In the genomic region with DNA sequence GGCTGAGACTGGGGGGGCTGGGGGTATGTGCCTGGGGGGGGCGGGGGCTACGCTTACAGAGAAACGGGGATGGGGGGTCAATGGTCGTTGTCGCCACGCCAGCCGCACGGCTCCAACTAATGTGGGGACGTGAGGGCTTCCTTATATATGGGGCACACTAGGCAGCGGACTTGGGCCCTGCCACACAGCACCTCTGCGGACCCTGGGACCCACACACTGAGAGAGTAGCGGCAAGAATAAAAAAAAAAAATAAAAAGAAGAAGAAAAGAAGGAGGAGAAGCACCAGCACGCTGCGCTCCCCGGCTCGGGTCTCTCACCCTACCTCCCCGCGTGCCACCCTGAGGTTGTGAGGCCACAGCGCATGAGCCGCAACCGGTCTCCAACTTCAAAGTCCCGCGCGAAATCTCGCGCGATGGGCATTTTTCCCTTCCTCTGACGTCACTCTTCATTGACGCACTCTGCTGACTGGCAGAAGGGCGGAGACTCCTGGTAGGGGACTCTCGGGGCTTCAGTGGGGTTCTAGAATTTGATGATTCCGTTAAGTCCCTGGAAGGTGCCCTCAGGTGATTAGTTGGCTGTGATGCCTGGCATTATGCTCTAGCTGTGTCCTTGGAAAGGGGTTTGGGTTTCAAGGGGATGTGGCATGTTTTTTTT, we compare ENCODE assay signal across 8 mouse cellular contexts. TPM values are rescaled to one million over a fixed set of nuclear protein-coding genes. Genes with fewer than 3 reads are reported as not detected.
A peak's percentile ranks its signal among the peaks of the same experiment; 100 is the strongest.
DNase-seq lines count a peak whose midpoint lies in the region; ATAC-seq lines count a peak whose summit lies in the region.

No protein-coding gene starts in this region.

- peak overlapping the region; percentile 46 for H3K4me3 ChIP-seq in intestine, embryonic 14.5 days (ENCODE audit: low read depth, low read length)

- H3K36me3 ChIP-seq in intestine, embryonic 14.5 days (ENCODE audit: control insufficient read depth, insufficient read depth, low read length) = no peaks in the 10 kb centered on the region

- H3K27ac ChIP-seq in intestine, embryonic 14.5 days (ENCODE audit: low read depth) = peak overlapping the region; percentile 27; the same call in 1 of the 2 replicates

- H3K4me1 ChIP-seq in intestine, embryonic 14.5 days (replicated peaks; ENCODE audit: control insufficient read depth, insufficient read depth, low read length) = no peaks in the 10 kb centered on the region; the same call in 1 of the 2 replicates

- ATAC-seq in intestine, embryonic 14.5 days (replicated peaks; ENCODE audit: low FRiP score, low TSS enrichment, low read depth) = peak; percentile 91

- no peaks in the 10 kb centered on the region for H3K27me3 ChIP-seq in intestine, embryonic 14.5 days (replicated peaks; ENCODE audit: control insufficient read depth, insufficient read depth, low read length)

- no peaks in the 10 kb centered on the region for H3K9me3 ChIP-seq in intestine, embryonic 14.5 days (ENCODE audit: control insufficient read depth, low read length)

- WGBS in intestine, embryonic 14.5 days = 22% methylated on average over 31 of the region's 32 CpGs

- peak; percentile 92 to 96 for DNase-seq in adrenal gland, adult (ENCODE audit: inconsistent age in 2 of 2, low spot score in 1 of 2)
- peak; percentile 95 for DNase-seq in embryo, embryonic 10.5 days (ENCODE audit: low spot score)
- DNase-seq in gastrocnemius, postnatal 14 days = peak; percentile 85
- peak; percentile 90 for DNase-seq in intestine, embryonic 14.5 days (ENCODE audit: low spot score)
- peak; percentile 95 for DNase-seq in left cerebral cortex, postnatal 14 days (ENCODE audit: low spot score in 2 of 2)
- peak; percentile 96 for DNase-seq in mesoderm, embryonic 11.5 days (ENCODE audit: low read depth, low spot score)
- DNase-seq in right cerebral cortex, postnatal 36 days (ENCODE audit: low spot score in 2 of 2) = peak; percentile 88 to 90
- DNase-seq in yolk sac, embryonic 10.5 days (ENCODE audit: low spot score) = peak; percentile 83

- intact Hi-C loops in gastrocnemius, postnatal 14 days (cut with DNase I; ENCODE audit: low total_unique reads) = loop anchor here (10.0 kb wide), 1 partner anchor 68 kb away; no protein-coding TSS in a partner anchor
- intact Hi-C loops in left cerebral cortex, postnatal 14 days (cut with DNase I) = no loop called here

- peak overlapping the region; percentile 55 for H3K9ac ChIP-seq in intestine, embryonic 14.5 days (ENCODE audit: low read length)

- H3K4me2 ChIP-seq in intestine, embryonic 14.5 days (ENCODE audit: low read length) = peak overlapping the region; percentile 60

RNA-seq across cellular contexts. Expression of a gene that starts 0.5 kb away (rescaled TPM):
- 1 to 10 TPM; 3.7 to 4.2 TPM for total RNA-seq in gastrocnemius, postnatal 14 days (2021)
- polyA plus RNA-seq in intestine, embryonic 14.5 days (2014; fragmentation: Nextera tagmentation; extraction: Ambion mirVana) = 3.3 and 3.6 TPM in 2 replicates
- total RNA-seq in left cerebral cortex, postnatal 14 days (2021) = 10 to 100 TPM; 32.3 to 32.9 TPM

RNA-seq across cellular contexts. Expression of a gene that starts 29.3 kb away (rescaled TPM):
- 10 to 100 TPM; 11.3 to 11.7 TPM for total RNA-seq in gastrocnemius, postnatal 14 days (2021)
- polyA plus RNA-seq in intestine, embryonic 14.5 days (2014; fragmentation: Nextera tagmentation; extraction: Ambion mirVana) = 30.7 and 32.5 TPM in 2 replicates
- 10 to 100 TPM; 32.6 to 34.4 TPM for total RNA-seq in left cerebral cortex, postnatal 14 days (2021)

RNA-seq across cellular contexts. Expression of a gene that starts 29.5 kb away (rescaled TPM):
- 10 to 100 TPM; 36.8 to 38.6 TPM for total RNA-seq in gastrocnemius, postnatal 14 days (2021)
- polyA plus RNA-seq in intestine, embryonic 14.5 days (2014; fragmentation: Nextera tagmentation; extraction: Ambion mirVana) = 114 and 117 TPM in 2 replicates
- 10 to 100 TPM; 59.6 to 61.9 TPM for total RNA-seq in left cerebral cortex, postnatal 14 days (2021)

Comparison
In these comparisons a context has a peak if more than half of its experiments do, and no peak if none do; other contexts are left out.
1. Peak in every context shown above with its lines: DNase-seq, ATAC-seq, H3K4me3 ChIP-seq and H3K27ac ChIP-seq.
2. RNA of a gene that starts 0.5 kb away (total RNA-seq): 32.3 to 32.9 TPM in left cerebral cortex, postnatal 14 days; 3.7 to 4.2 TPM in gastrocnemius, postnatal 14 days; every median in the first group is over 4 times any median in the second.